Mouse (Mus musculus) stomach, embryonic 15.5 days (tissue): ENCODE measurements around the gene Epop. TPM values are rescaled to one million over a fixed set of nuclear protein-coding genes. Genes with fewer than 3 reads are reported as not detected.

Experiments used
- microRNA-seq: library from miRNA; unstranded; fragments of <30 nt; microRNA quantifications from one replicate; pipeline ENCODE4, GENCODE M21; 2016
- polyA plus RNA-seq: library from polyadenylated mRNA; unstranded; fragments of >200 nt; fragmentation: Nextera tagmentation; extraction: Ambion mirVana; gene quantifications from 2 replicates; pipeline ENCODE4 v1.2.1, GENCODE M21; 2015

Epop gene
- polyA plus RNA-seq, 1 experiment from 2014 or later = 3.7 TPM

Small RNA genes within 50 kb of the gene (microRNA-seq; reads per million reads assigned to microRNA genes)
- not detected for gene Gm24158
- not detected for gene Mir6927

Other genes with a start within 250 kb of the Epop start
- 6.1 and 6.2 TPM in 2 replicates for gene Arhgap23, start 214.2 kb downstream of the Epop start, polyA plus RNA-seq
- 0.71 and 0.89 TPM in 2 replicates for gene 4933428G20Rik, start 129.4 kb downstream of the Epop start, polyA plus RNA-seq
- 0.33 and 0.44 TPM in 2 replicates for gene Srcin1, start 53.5 kb downstream of the Epop start, polyA plus RNA-seq
- gene Mllt6, start 33.7 kb upstream of the Epop start, polyA plus RNA-seq = 2.2 TPM in 2 replicates
- 37.2 and 40.7 TPM in 2 replicates for gene Cisd3, start 56.1 kb upstream of the Epop start, polyA plus RNA-seq
- gene Pcgf2, start 70.8 kb upstream of the Epop start, polyA plus RNA-seq = 12.1 and 13.6 TPM in 2 replicates
- 396 and 424 TPM in 2 replicates for gene Psmb3, start 73.7 kb upstream of the Epop start, polyA plus RNA-seq
- gene Pip4k2b, start 115.0 kb upstream of the Epop start, polyA plus RNA-seq = 1.4 and 1.5 TPM in 2 replicates
- gene Cwc25, start 136.9 kb upstream of the Epop start, polyA plus RNA-seq = 14.8 and 16.8 TPM in 2 replicates
- gene 1700001P01Rik, start 146.2 kb upstream of the Epop start, polyA plus RNA-seq = 0.37 and 0.60 TPM in 2 replicates
- gene Rpl23, start 152.7 kb upstream of the Epop start, polyA plus RNA-seq = 502 and 526 TPM in 2 replicates
- gene Lasp1, start 169.3 kb upstream of the Epop start, polyA plus RNA-seq = 112 and 122 TPM in 2 replicates
- gene B230217C12Rik, start 211.1 kb upstream of the Epop start, polyA plus RNA-seq = 4.0 and 5.7 TPM in 2 replicates